Mouse (Mus musculus): ENCODE measurements around the gene Qrich2. TPM values are rescaled to one million over a fixed set of nuclear protein-coding genes. Genes with fewer than 3 reads are reported as not detected.
"Not testable (repeated sequence)": the region's sequence is repeated elsewhere in the genome, so short reads cannot be mapped to it uniquely, and the experiment has no call there.

Gene Qrich2
- total RNA-seq, 2 experiments from 2014 or later, result 0.05 TPM; not detected in 1

- no peak for DNase-seq
Observed at GRCm38 (mm10) chr11:116411582-116411981, 54.5 kb downstream of the Qrich2 start.

GRCm38 (mm10) chr11:116410415-116410814, 55.6 kb downstream of the Qrich2 start:
- not testable (repeated sequence) for DNase-seq

GRCm38 (mm10) chr11:116409008-116409407, 57.0 kb downstream of the Qrich2 start:
- DNase-seq, result no peak

GRCm38 (mm10) chr11:116406231-116406728, 59.8 kb downstream of the Qrich2 start:
- DNase-seq, result no peak

GRCm38 (mm10) chr11:116405601-116406000, 60.4 kb downstream of the Qrich2 start:
- no peak for DNase-seq

GRCm38 (mm10) chr11:116400560-116400959, 65.5 kb downstream of the Qrich2 start:
- no peak for DNase-seq

- no peak for DNase-seq
Observed at GRCm38 (mm10) chr11:116398348-116398677, 67.7 kb downstream of the Qrich2 start.

GRCm38 (mm10) chr11:116397517-116398347, 68.3 kb downstream of the Qrich2 start:
- no peak for DNase-seq

GRCm38 (mm10) chr11:116396934-116397330, 69.1 kb downstream of the Qrich2 start:
- DNase-seq, result no peak

GRCm38 (mm10) chr11:116396276-116396933, 69.6 kb downstream of the Qrich2 start:
- DNase-seq, result no peak

- no peak for DNase-seq
Observed at GRCm38 (mm10) chr11:116394769-116395168, 71.3 kb downstream of the Qrich2 start.

Other genes with a start within 250 kb of the Qrich2 start
- gene Evpl, start 228.2 kb downstream of the Qrich2 start, total RNA-seq (2021), result under 1 TPM; 0.15 to 0.46 TPM
- gene Srp68, start 192.0 kb downstream of the Qrich2 start, total RNA-seq (2021), result 10 to 100 TPM; 59.0 to 67.2 TPM
- not detected for gene Galr2, start 185.3 kb downstream of the Qrich2 start, total RNA-seq (2021)
- gene Exoc7, start 159.0 kb downstream of the Qrich2 start, total RNA-seq (2021), result 10 to 100 TPM; 50.2 to 55.4 TPM
- gene Foxj1, start 130.8 kb downstream of the Qrich2 start, total RNA-seq (2021), result 1 to 10 TPM in 1 of 2 experiments, not detected in 1; 2.2 TPM
- gene Rnf157, start 53.2 kb downstream of the Qrich2 start, total RNA-seq (2021), result 1 to 10 TPM; 5.8 to 7.2 TPM
- 10 to 100 TPM; 32.0 to 33.3 TPM for gene Ubald2, start 32.1 kb downstream of the Qrich2 start, total RNA-seq (2021)
- gene Prpsap1, start 28.0 kb upstream of the Qrich2 start, total RNA-seq (2021), result 10 to 100 TPM; 25.1 to 29.4 TPM
- gene Sphk1, start 64.7 kb upstream of the Qrich2 start, total RNA-seq (2021), result 1 to 10 TPM in 1 of 2 experiments, under 1 TPM in 1; 0.94 to 1.4 TPM
- 10 to 100 TPM; 27.7 to 29.5 TPM for gene Ube2o, start 115.2 kb upstream of the Qrich2 start, total RNA-seq (2021)
- not detected for gene Aanat, start 120.2 kb upstream of the Qrich2 start, total RNA-seq (2021)
- 10 to 100 TPM; 10.6 to 11.5 TPM for gene Rhbdf2, start 160.8 kb upstream of the Qrich2 start, total RNA-seq (2021)
- gene Prcd, start 187.3 kb upstream of the Qrich2 start, total RNA-seq (2021), result 1 to 10 TPM in 1 of 2 experiments, under 1 TPM in 1; 0.62 to 1.6 TPM
- gene Cygb, start 188.1 kb upstream of the Qrich2 start, total RNA-seq (2021), result 10 to 100 TPM; 31.5 to 38.5 TPM

Data from heart, adult 18-20 months (tissue).